In genomic region chrX:164175780-164176179, GRCm38 (mm10) we compare ENCODE assay signal across 24 mouse cellular contexts. TPM values are rescaled to one million over a fixed set of nuclear protein-coding genes. Genes with fewer than 3 reads are reported as not detected.
DNase-seq lines count a peak whose midpoint lies in the region; ATAC-seq lines count a peak whose summit lies in the region.
"Had no signal": no experiment of that assay in that cellular context is flagged by ENCODE, and none has a peak within 500 bp of the region (broad histone marks: within the 10 kb centered on the region; RNA-seq: fewer than 3 reads in every experiment).

No protein-coding gene starts in this region.

- peak; percentile 1 for DNase-seq in right cerebral cortex, adult 18-20 months
- no peak for DNase-seq in right cerebral cortex, postnatal 36 days (ENCODE audit: low spot score in 2 of 2)
- peak; percentile 66 for DNase-seq in retina, postnatal 1 day
- DNase-seq in left cerebral cortex, postnatal 36 days (ENCODE audit: low spot score in 2 of 2), result no peak
- DNase-seq: adrenal gland, adult 8-10 months; adrenal gland, postnatal 36 days; cerebellum, adult 11 months; cerebellum, adult 8-10 months; cerebellum, postnatal 14 days; gastrocnemius, adult 2 months; gastrocnemius, postnatal 25 days; heart, adult 18-20 months; heart, postnatal 14 days had no signal

- no peaks in the 10 kb centered on the region for H3K36me3 ChIP-seq in kidney, embryonic 14.5 days (ENCODE audit: control insufficient read depth, insufficient read depth, low read length)
- H3K36me3 ChIP-seq: embryonic facial prominence, embryonic 12.5 days; forebrain, embryonic 12.5 days; heart, embryonic 10.5 days; heart, embryonic 15.5 days; hindbrain, embryonic 13.5 days had no signal

- H3K4me2 ChIP-seq in kidney, embryonic 14.5 days (replicated peaks; ENCODE audit: low read depth, low read length), result no peak overlapping the region
- H3K4me2 ChIP-seq: embryonic facial prominence, embryonic 12.5 days; forebrain, embryonic 12.5 days; heart, embryonic 15.5 days; hindbrain, embryonic 13.5 days had no signal

- H3K27ac ChIP-seq in kidney, embryonic 14.5 days (ENCODE audit: low read depth, low read length), result no peak overlapping the region
- H3K27ac ChIP-seq: embryonic facial prominence, embryonic 12.5 days; forebrain, embryonic 12.5 days; gastrocnemius, adult 2 months; heart, embryonic 10.5 days; heart, embryonic 15.5 days; hindbrain, embryonic 13.5 days; hindbrain, postnatal 0 days had no signal

- H3K4me3 ChIP-seq in kidney, embryonic 14.5 days (ENCODE audit: low read length), result no peak overlapping the region
- H3K4me3 ChIP-seq: embryonic facial prominence, embryonic 12.5 days; forebrain, embryonic 12.5 days; gastrocnemius, adult 2 months; heart, embryonic 10.5 days; heart, embryonic 15.5 days; hindbrain, embryonic 13.5 days had no signal

- no peaks in the 10 kb centered on the region for H3K9me3 ChIP-seq in kidney, embryonic 14.5 days (ENCODE audit: control insufficient read depth, low read length)
- H3K9me3 ChIP-seq: embryonic facial prominence, embryonic 12.5 days; forebrain, embryonic 12.5 days; heart, embryonic 10.5 days; heart, embryonic 15.5 days; hindbrain, embryonic 13.5 days had no signal

- H3K9ac ChIP-seq in kidney, embryonic 14.5 days (ENCODE audit: low read depth, low read length), result no peak overlapping the region
- H3K9ac ChIP-seq: embryonic facial prominence, embryonic 12.5 days; forebrain, embryonic 12.5 days; heart, embryonic 15.5 days; hindbrain, embryonic 13.5 days had no signal

- H3K27me3 ChIP-seq in kidney, embryonic 14.5 days (ENCODE audit: control insufficient read depth, insufficient read depth, low read length), result no peaks in the 10 kb centered on the region
- H3K27me3 ChIP-seq: CH12.LX; heart, embryonic 15.5 days had no signal

- 84% methylated on average over 2 of the region's 2 CpGs for WGBS in kidney, embryonic 14.5 days

- no peaks in the 10 kb centered on the region for H3K4me1 ChIP-seq in kidney, embryonic 14.5 days (ENCODE audit: control insufficient read depth, insufficient read depth, low read length)
- H3K4me1 ChIP-seq: embryonic facial prominence, embryonic 12.5 days; forebrain, embryonic 12.5 days; heart, embryonic 10.5 days; heart, embryonic 15.5 days; hindbrain, embryonic 13.5 days had no signal

- intact Hi-C loops in left cerebral cortex, postnatal 36 days (cut with DNase I), result loop anchor here (10.0 kb wide), 1 partner anchor 1231 kb away; no protein-coding TSS in a partner anchor

- peak; percentile 82 for ATAC-seq in granulocyte monocyte progenitor cell, adult 5-6 weeks (replicated peaks; ENCODE audit: poor library complexity, severe bottlenecking)
- no peak for ATAC-seq in kidney, embryonic 14.5 days (ENCODE audit: low FRiP score, low TSS enrichment)
- ATAC-seq: forebrain, embryonic 16.5 days; hindbrain, postnatal 0 days had no signal

RNA-seq across cellular contexts. Expression of gene Ace2, which starts 36.6 kb away (rescaled TPM):
- not detected in 2 replicates for total RNA-seq in granulocyte monocyte progenitor cell, adult 5-6 weeks (2014; fragmentation: Nextera tagmentation)
- not detected in 2 replicates for total RNA-seq in granulocyte monocyte progenitor cell, adult 5-6 weeks (2017)
- 1 to 10 TPM; 1.7 to 1.8 TPM for total RNA-seq in left cerebral cortex, postnatal 36 days (2021)
- 46.4 and 53.1 TPM in 2 replicates for polyA plus RNA-seq in kidney, embryonic 14.5 days (2014; fragmentation: Nextera tagmentation; extraction: Ambion mirVana)
- total RNA-seq: hematopoietic stem cell, adult 5-6 weeks had no signal
- polyA plus RNA-seq: forebrain, embryonic 16.5 days had no signal

Comparison
In these comparisons a context has a peak if more than half of its experiments do, and no peak if none do; other contexts are left out.
1. DNase-seq: peak in right cerebral cortex, adult 18-20 months (single experiment) and retina, postnatal 1 day (single experiment); none in right cerebral cortex, postnatal 36 days (0 of 2) and left cerebral cortex, postnatal 36 days (0 of 2).